Mouse (Mus musculus) stomach, postnatal 0 days (tissue): Measurements from ENCODE around the gene Zfyve26. TPM values are rescaled to one million over a fixed set of nuclear protein-coding genes. Genes with fewer than 3 reads are reported as not detected.

Experiments
- ATAC-seq: fragments of 200-750 bp; cut with Nextera tagmentation; 2 replicates; pipeline ENCODE4 v1.8.0; 2017; ENCODE audit not compliant: low FRiP score, low TSS enrichment
- DNase-seq: peaks from one replicate; pipeline ENCODE4 v3.0.0-alpha.2; 2016; ENCODE audit warnings: low spot score
- H3K27ac ChIP-seq: fragments of 300-500 bp; sonication (generic); replicated peaks from 2 replicates; pipeline ENCODE4 v1.5.1; 2014; ENCODE audit warnings: mild to moderate bottlenecking, control low read depth
- H3K27me3 ChIP-seq: fragments of 300-500 bp; sonication (generic); 2 replicates; pipeline ENCODE4 v1.6.1; 2014; ENCODE audit warnings: low read length; ENCODE audit not compliant: control insufficient read depth, insufficient read depth
- H3K36me3 ChIP-seq: fragments of 300-500 bp; sonication (generic); 2 replicates; pipeline ENCODE4 v1.6.1; 2014; ENCODE audit warnings: low read length, mixed read lengths; ENCODE audit not compliant: control insufficient read depth, insufficient read depth
- H3K4me1 ChIP-seq: fragments of 300-500 bp; sonication (generic); replicated peaks from 2 replicates; pipeline ENCODE4 v1.6.1; 2014; ENCODE audit warnings: antibody characterized with exemption; ENCODE audit not compliant: control insufficient read depth, insufficient read depth
- H3K4me2 ChIP-seq: fragments of 300-500 bp; sonication (generic); replicated peaks from 2 replicates; pipeline ENCODE4 v1.6.1; 2014; ENCODE audit warnings: low read depth, mild to moderate bottlenecking, control low read depth, moderate library complexity
- H3K4me3 ChIP-seq: fragments of 300-500 bp; sonication (generic); 2 replicates; pipeline ENCODE4 v1.5.1; 2014; ENCODE audit warnings: low read depth, low read length, control low read depth
- H3K9ac ChIP-seq: fragments of 300-500 bp; sonication (generic); 2 replicates; pipeline ENCODE4 v1.6.1; 2014; ENCODE audit warnings: mild to moderate bottlenecking, low read length, control low read depth, mixed read lengths
- H3K9me3 ChIP-seq: fragments of 300-500 bp; sonication (generic); 2 replicates; pipeline ENCODE4 v1.6.1; 2016; ENCODE audit warnings: low read length; ENCODE audit not compliant: control insufficient read depth
- CTCF ChIP-seq: IDR thresholded peaks from 2 replicates; pipeline ENCODE4 v1.5.1; 2016; ENCODE audit warnings: antibody characterized with exemption, low read depth, mild to moderate bottlenecking, moderate library complexity
- EP300 ChIP-seq: optimal IDR thresholded peaks from 2 replicates; pipeline ENCODE3; 2016; ENCODE audit warnings: antibody characterized with exemption
- WGBS: fragments of 180-500 bp; shearing (Covaris S2); extraction: QIAGEN DNeasy Blood & Tissue Kit; methylation state at CpG from one replicate; pipeline ENCODE4 v1.1.7; 2014; 5-methylcytosine and 5-hydroxymethylcytosine counted together
- polyA plus RNA-seq: library from polyadenylated mRNA; unstranded; fragments of >200 nt; fragmentation: Nextera tagmentation; extraction: Ambion mirVana; gene quantifications from 2 replicates; pipeline ENCODE4 v1.2.1, GENCODE M21; 2015

Zfyve26 gene
- 3.7 and 4.6 TPM in 2 replicates for polyA plus RNA-seq

DNA sequence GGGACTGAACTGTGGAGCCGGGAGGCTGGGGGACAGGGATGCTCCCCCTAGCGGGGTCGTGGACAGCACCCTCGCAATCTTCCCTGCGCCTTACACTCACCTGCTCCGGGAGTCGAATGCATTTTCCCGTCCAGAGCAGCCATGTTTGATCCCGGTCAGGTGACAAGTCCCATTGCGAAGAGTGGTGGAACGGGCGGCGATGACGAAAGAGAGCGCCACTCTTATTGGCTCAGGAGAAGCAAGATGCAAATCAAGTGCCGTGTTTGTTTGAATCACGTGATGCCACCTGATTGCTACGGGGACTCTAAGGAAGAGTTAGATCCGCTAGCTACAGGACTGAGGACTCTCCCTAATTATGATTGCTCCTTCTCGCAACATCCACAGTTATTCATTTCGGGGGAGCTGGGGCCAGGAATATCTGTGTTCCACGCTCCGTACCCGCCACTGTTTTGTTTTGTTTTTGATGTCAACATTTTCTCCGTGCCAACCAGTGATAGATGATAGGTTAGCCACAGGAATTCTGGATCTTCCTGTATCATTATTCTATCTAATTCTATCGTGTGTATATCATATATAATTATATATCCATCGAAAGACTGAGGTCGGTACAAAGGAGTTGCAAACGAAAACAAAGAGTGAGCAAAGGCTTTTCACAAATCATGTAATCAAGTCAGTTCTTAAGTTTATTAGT, at the start of gene Zfyve26:
Zfyve26 (minus strand) TSS at position 179 of the 691 bp plus-strand sequence.
- peak; percentile 98 for ATAC-seq
- no peak for TF ChIP-seq EP300
- TF ChIP-seq CTCF = peak; percentile 42; the same call in 1 of the 2 replicates
- under 1% methylated on average over 29 of the region's 29 CpGs for WGBS

DNA sequence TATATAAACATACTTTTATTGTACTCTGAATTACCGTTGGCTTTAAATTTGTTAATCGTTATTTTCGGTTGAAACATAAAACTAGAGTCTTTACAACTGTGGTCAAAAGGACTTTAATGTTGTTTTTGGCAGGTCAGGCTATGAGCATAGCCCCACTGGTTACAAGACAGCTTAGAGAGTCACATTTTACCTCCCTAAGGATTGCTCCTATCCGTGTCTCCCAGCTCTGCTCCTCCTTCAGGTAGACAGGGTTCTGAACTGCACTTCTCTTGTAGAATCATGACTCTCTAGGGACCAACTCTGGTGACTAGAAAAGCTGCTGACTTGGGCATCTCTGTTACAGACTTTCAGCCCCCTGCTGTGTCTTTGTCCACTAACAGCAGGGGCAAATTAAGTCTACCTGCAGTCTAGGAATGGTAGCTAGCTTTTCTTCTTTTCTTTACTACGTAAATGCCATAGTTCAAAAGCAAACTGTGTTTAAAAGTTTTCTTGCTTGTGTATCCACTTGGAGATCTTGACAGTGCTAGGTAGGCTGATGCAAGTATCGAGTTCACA, 45.3 kb upstream of the Zfyve26 start:
- TF ChIP-seq CTCF (no peak), EP300 (no peak)
- Histone ChIP-seq H3K4me2 (no peak overlapping the region), H3K27me3 (no peaks in the 10 kb centered on the region), H3K4me1 (no peaks in the 10 kb centered on the region), H3K9ac (no peak overlapping the region), H3K9me3 (no peaks in the 10 kb centered on the region), H3K4me3 (no peak overlapping the region), H3K36me3 (no peaks in the 10 kb centered on the region), H3K27ac (no peak overlapping the region)
- no peak for DNase-seq
- no peak for ATAC-seq
- 55% methylated on average over 6 of the region's 6 CpGs for WGBS

More for the DNA sequence above, at the start of gene Zfyve26:
- peak; percentile 95 for DNase-seq
- Histone ChIP-seq H3K27ac (peak within 1 kb of the TSS; percentile 74), H3K27me3 (no peaks in the 10 kb centered on the region), H3K9ac (peak within 1 kb of the TSS; percentile 66), H3K4me3 (peak within 1 kb of the TSS; percentile 51), H3K9me3 (no peaks in the 10 kb centered on the region), H3K4me2 (peak within 1 kb of the TSS; percentile 60), H3K4me1 (0 out of 2 replicates have a peak, but pooled peaks cover 2% of the 10 kb centered on the region), H3K36me3 (no peaks in the 10 kb centered on the region)

DNA sequence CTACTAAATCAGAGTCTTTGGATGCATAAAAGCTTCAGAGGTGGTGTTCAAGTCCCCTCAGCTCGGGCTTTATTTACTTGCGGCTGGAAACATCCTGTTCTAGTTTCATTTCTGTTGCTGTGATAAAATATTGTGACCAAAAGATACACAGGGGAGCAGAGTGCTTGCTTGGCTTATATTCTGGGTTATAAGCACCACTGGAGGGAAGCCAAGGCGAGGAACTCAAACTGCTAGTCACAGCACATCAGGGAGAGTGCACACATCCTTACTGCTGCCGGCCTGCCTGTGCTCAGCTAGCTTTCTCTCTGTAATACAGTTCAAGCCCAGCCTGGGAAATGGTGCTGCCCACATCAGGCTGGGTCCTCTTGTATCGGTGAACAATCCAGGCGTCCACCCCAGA, 44.4 kb upstream of the Zfyve26 start:
- DNase-seq (no peak), ATAC-seq (no peak)
- Histone ChIP-seq H3K4me3 (no peak overlapping the region), H3K4me2 (no peak overlapping the region), H3K27ac (0 out of 2 replicates have a peak overlapping the region, but pooled peaks have one; percentile 1), H3K36me3 (no peaks in the 10 kb centered on the region), H3K4me1 (no peaks in the 10 kb centered on the region), H3K9ac (no peak overlapping the region), H3K27me3 (no peaks in the 10 kb centered on the region), H3K9me3 (no peaks in the 10 kb centered on the region)
- 62% methylated on average over 6 of the region's 6 CpGs for WGBS
- TF ChIP-seq EP300 = no peak
- no peak for TF ChIP-seq CTCF

DNA sequence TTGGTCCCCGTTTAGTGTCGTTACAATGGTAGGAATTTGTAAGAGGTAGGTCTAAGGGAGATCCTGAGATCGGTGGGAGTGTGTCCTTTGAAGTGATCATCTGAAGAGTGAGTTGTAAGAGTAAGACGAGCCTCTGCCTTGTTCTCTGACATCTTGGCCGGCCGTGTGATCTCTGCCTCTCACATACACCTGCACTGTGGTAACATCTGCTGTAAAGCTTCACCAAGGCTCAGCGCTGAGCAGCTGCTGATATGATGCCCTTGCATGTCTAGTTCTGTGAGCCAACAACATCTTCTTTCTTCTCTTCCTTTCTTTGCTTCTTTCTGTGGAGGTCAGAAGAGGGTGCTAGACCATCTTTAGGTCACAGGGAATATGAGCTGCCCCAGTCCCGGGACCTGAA, 42.7 kb upstream of the Zfyve26 start:
- no peaks in the 10 kb centered on the region for H3K4me1 ChIP-seq
- DNase-seq (no peak), ATAC-seq (no peak)
- no peak overlapping the region for H3K27ac ChIP-seq
- H3K4me2 ChIP-seq = no peak overlapping the region
- H3K36me3 ChIP-seq = no peaks in the 10 kb centered on the region
- 96% methylated on average over 8 of the region's 8 CpGs for WGBS
- H3K27me3 ChIP-seq = no peaks in the 10 kb centered on the region
- H3K9me3 ChIP-seq = 0 out of 2 replicates have a peak, but pooled peaks cover 3% of the 10 kb centered on the region
- H3K4me3 ChIP-seq = no peak overlapping the region
- TF ChIP-seq CTCF (no peak), EP300 (no peak)
- no peak overlapping the region for H3K9ac ChIP-seq

DNA sequence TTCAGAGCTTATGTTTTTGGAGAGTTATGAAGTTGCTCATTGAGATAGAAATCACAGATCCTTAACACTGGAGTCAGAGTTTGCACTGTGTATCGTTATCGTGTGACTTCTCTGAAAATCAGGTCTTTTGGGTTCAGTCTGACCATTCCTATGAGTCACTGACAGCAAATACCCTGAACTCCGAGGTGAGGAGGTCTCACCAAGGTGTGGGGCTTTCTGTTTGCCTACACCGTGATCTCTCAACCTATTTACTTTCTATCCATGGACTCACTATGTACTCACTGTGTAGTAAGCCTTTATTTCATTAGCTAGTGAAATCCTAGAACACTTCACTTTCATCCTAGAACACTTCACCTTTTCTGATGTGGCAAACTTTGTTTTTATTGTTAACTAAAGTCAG, 35.6 kb upstream of the Zfyve26 start:
- 46% methylated on average over 4 of the region's 4 CpGs for WGBS
- 0 out of 2 replicates have a peak, but pooled peaks cover 3% of the 10 kb centered on the region for H3K9me3 ChIP-seq
- H3K36me3 ChIP-seq = no peaks in the 10 kb centered on the region

DNA sequence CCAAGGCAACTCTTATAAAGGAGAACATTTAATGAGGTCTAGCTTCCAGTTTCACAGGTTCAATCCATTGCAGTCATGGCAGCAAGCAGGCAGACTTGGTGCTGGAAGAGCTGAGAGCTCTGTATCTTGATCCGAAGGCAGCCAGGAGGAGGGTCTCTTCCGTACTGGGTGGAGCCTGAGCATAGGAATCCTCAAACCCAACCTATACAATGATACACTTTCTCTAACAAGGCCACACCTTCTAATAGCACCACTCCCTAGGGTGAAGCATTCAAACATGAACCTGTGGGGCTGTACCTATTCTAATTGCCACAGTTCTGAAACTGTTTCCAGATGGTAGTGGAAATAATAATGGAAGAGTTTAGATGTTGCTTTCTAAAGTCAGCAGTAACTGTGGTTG, 34.5 kb upstream of the Zfyve26 start:
- H3K9me3 ChIP-seq = 0 out of 2 replicates have a peak, but pooled peaks cover 3% of the 10 kb centered on the region
- WGBS = 62% methylated on average over 2 of the region's 2 CpGs

More for the DNA sequence above, 35.6 kb upstream of the Zfyve26 start:
- Histone ChIP-seq H3K4me3 (no peak overlapping the region), H3K9ac (no peak overlapping the region), H3K27me3 (no peaks in the 10 kb centered on the region), H3K27ac (no peak overlapping the region), H3K4me1 (no peaks in the 10 kb centered on the region), H3K4me2 (no peak overlapping the region)
- ATAC-seq (peak; percentile 51; the same call in 1 of the 2 replicates), DNase-seq (no peak)
- TF ChIP-seq CTCF (no peak), EP300 (no peak)

More for the DNA sequence above, 34.5 kb upstream of the Zfyve26 start:
- H3K36me3 ChIP-seq = no peaks in the 10 kb centered on the region
- H3K27me3 ChIP-seq = no peaks in the 10 kb centered on the region
- ATAC-seq (no peak), DNase-seq (no peak)
- H3K4me1 ChIP-seq = no peaks in the 10 kb centered on the region
- H3K4me2 ChIP-seq = no peak overlapping the region
- no peak overlapping the region for H3K4me3 ChIP-seq
- H3K27ac ChIP-seq = no peak overlapping the region
- H3K9ac ChIP-seq = no peak overlapping the region
- no peak for TF ChIP-seq EP300
- no peak for TF ChIP-seq CTCF
